Mouse (Mus musculus): ENCODE results near the gene Abcd1.

Gene Abcd1

GRCm38 (mm10) chrX:73744774-73745481 is 28.5 kb downstream of the Abcd1 start:
- no peak for DNase-seq

- DNase-seq: no peak
Measured at GRCm38 (mm10) chrX:73748977-73749376, 32.6 kb downstream of the Abcd1 start.

DNA sequence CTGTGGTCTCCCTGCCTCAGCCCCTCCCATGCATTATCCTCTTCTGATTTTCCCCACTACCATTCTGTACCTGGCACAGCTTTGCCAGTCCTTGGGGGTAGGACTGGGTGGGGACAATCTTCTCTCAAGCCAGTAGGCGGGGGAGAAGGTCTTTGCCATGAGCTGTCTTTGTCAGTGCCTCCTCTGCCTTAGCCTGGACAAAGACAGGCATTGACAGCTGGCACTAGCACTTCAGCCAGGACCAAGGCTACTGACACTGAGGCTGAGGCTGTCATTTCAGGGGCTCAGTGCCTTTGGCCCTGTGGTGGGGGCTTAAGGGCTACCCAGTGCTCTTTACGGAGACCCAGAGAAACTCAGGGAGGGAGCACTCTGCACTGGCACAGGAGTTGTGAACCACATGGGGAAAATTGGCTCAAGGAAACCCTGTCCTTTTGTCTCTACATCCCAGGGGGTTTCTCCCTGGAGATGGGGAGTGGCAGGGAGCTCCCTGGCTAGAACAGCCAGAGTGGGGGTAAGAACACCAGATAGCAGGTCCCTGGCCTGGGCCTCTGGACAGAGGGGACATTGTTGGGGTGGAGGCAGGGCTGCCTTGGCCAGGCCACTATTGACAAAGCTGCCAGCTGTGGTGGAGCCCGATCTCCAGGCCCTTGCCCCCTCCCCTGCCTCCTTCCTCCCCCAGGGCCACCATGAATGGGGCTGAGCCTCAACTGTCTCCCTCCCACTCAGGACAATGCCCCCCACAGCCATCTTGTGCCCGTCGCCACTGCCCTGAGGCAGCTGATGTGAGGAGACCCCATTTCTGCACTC is 40.1 kb downstream of the Abcd1 start, which contains the start of gene Plxnb3:
Gene Plxnb3 (plus strand): TSS at position 757 of the 807 bp plus-strand sequence.
- DNase-seq: no peak

GRCm38 (mm10) chrX:73758611-73759290 is 42.4 kb downstream of the Abcd1 start:
- DNase-seq: peak; percentile 61 to 68

DNA sequence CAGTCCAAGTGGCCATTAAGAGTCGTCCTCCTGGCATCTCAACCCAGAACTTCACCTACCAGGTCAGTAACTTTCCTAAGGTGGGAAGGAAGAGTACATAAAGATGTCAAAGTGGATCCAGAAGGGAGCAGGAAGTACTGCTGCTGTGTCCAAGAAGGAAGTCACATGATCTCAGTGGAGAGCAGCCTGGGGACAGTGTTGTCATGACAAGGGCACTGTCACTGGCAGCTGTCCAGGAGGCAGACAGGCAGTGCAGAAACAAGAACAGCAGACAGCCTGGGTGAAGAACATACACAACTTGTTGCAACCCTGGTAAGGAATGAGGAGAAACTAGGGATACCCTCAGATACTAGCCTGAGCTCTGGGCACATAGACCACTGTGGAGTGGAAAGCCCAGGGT is 48.9 kb downstream of the Abcd1 start:
- DNase-seq: peak in 1 of 2 experiments; percentile 30

GRCm38 (mm10) chrX:73767267-73767666 is 50.9 kb downstream of the Abcd1 start:
- peak in 1 of 2 experiments; percentile 19 for DNase-seq

DNA sequence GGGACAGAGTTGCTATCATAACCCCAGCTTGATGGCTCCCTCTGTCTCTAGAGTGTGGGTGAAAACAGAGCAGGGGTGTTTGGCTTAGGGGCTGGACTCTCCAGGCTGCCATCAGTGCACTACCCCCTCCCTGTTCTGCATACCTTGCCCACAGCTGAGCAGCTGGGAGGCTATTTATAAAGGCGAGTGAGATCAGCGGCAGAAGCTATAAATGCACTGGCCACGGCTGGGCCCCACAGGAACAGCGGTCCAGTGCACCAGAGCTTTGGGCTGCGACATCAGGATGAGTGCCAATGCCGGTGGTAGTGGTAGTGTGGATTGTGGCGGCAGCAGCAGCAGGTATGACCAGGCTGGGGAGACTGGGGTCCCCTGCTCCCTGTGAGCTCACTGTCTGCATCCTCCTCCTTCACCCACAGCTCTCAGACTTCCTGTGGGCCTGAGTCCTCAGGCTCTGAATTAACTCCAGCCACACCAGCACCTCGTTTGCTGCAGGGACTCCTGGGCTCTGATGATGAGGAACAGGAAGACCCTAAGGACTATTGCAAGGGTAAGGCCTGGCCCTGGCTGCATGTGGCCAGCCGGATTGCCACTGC is 57.9 kb downstream of the Abcd1 start, which contains the start of gene Srpk3:
Gene Srpk3 (plus strand): TSS at position 238 of the 593 bp plus-strand sequence.
- no peak for DNase-seq

DNA sequence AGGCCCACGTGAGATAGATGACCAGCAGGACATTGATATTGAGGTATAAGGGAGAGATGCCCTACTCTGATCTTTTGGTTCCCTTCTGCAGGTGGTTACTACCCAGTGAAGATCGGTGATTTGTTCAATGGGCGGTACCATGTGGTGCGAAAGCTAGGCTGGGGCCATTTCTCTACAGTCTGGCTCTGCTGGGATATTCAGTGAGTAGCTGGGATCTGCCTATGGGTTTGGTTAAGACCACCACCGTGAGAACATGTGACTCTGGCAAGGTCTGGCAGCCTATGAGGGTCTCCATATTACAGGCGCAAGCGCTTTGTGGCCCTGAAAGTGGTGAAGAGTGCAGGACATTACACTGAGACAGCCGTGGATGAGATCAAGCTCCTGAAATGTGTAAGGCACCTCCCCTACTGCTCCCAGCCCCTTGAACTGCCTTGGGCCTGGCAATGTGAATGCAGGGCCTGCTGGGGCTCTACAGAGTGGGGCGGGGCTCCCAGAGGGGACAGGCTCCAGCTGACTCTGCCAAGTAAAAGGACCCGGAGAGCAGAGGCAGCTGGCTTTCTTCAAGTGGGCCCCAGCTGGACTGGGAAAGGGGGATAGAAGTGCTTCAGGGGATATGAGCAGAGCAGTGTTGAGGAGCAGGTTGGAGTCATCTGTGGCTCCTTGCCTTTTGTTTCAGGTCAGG is 58.5 kb downstream of the Abcd1 start:
- DNase-seq: no peak

GRCm38 (mm10) chrX:73782227-73782626 is 65.8 kb downstream of the Abcd1 start:
- DNase-seq: no peak

DNA sequence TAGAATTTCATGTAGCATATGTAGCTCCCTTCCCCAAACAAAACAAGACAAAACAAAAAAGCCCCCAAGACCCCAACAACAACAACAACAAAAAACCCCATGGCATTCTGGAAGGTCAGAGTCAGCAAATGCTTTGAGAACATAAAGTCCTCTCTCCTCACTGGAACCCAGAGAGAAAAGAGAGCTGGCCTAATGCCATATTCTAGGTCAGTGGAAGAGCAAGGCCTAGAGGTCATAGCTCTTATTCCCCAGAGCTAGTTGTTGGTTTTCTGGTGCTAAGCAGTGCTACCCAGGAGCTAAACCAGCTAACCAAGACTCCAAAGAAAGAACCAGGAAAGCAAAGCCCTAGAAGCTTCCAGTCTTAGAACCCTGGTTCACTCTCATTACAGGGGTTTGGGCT is 69.3 kb downstream of the Abcd1 start:
- no peak for DNase-seq

DNA sequence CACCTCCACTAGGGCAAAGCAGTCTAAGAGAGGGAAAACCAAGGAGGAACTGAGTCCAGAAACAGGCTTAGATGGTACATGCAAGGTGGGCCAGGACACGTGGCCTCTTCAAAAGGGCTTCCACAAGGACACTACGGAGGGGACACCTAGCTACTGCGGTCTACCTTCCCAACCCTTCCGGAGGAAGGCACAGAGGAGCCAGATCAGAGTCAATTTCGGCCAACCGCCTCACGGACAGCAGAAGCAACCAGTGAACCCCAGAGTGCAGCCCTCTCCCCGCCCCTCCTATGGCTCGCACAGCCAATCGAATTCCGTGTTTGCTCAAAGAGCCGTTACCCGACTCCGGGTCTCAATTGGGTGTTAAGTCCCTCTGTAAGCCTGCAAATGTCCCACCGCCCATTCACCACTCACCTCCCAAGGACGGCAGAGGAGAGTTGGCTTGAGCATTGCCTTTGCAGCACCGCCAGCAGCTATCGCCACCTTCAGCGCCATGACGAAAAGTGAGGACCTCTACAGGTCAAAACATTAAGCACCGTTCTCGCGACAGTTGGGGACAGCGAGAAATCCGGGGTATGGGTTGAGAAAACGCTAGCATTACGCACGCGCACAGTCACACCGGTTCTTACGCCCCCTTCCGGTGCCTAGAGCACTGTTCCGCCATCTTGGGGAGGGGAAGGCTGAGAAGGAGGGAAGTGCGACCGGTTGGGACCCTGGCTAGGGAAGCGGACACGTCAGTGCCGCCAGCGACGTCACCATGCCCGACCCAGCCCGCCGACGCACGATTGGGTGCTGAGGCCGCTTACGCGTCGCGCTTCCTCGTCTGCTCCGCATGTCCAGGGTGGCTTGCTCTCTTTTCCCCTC is 70.2 kb downstream of the Abcd1 start, which contains the start of the genes Idh3g and Ssr4:
Gene Idh3g (minus strand): TSS at position 534 of the 861 bp plus-strand sequence.
Gene Ssr4 (plus strand): TSS at position 665 of the 861 bp plus-strand sequence.
- DNase-seq: peak; percentile 87 to 90

GRCm38 (mm10) chrX:73787225-73787558 is 70.8 kb downstream of the Abcd1 start:
- DNase-seq: no peak

Data from cerebellum, postnatal 36 days (tissue).